Mouse (Mus musculus): ENCODE data around the gene Bdnf. TPM values are rescaled to one million over a fixed set of nuclear protein-coding genes. Genes with fewer than 3 reads are reported as not detected.

Gene Bdnf
- polyA plus RNA-seq, 1 experiment from 2014 or later = 2.8 TPM

- no peak overlapping the region for H3K4me2 ChIP-seq (replicated peaks)
Measured at GRCm38 (mm10) chr2:109711049-109711448, 36.5 kb downstream of the Bdnf start.

DNA sequence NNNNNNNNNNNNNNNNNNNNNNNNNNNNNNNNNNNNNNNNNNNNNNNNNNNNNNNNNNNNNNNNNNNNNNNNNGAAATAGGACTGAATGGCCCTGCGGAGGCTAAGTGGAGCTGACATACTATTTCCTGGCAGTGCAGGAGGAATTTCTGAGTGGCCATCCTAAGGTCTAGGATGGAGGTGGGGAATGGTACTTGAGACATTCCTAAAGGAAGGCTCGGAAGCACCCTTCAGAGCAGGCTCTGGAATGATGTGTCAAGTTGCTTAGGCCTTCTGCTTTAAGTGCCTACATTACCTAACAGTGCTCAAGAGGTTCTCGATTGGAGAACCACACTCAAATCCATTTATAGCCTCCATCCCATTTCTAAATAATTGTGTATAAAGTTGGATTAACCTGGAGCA is 50.8 kb downstream of the Bdnf start:
- Histone ChIP-seq H3K27me3 (no peaks in the 10 kb centered on the region), H3K36me3 (peaks cover 4% of the 10 kb centered on the region; the same call in 1 of the 2 replicates), H3K4me3 (replicated peaks) (no peak overlapping the region), H3K9me3 (no peaks in the 10 kb centered on the region), H3K4me1 (replicated peaks) (no peaks in the 10 kb centered on the region), H3K4me2 (replicated peaks) (no peak overlapping the region), H3K27ac (no peak overlapping the region), H3K9ac (replicated peaks) (no peak overlapping the region)
- no peak for ATAC-seq
- 87% methylated on average over 3 of the region's 3 CpGs for WGBS

More at GRCm38 (mm10) chr2:109711049-109711448, 36.5 kb downstream of the Bdnf start:
- no peaks in the 10 kb centered on the region for H3K36me3 ChIP-seq
- H3K27me3 ChIP-seq = no peaks in the 10 kb centered on the region
- H3K4me1 ChIP-seq (replicated peaks) = no peaks in the 10 kb centered on the region
- no peaks in the 10 kb centered on the region for H3K9me3 ChIP-seq
- no peak overlapping the region for H3K4me3 ChIP-seq (replicated peaks)
- no peak overlapping the region for H3K9ac ChIP-seq (replicated peaks)
- H3K27ac ChIP-seq = no peak overlapping the region
- WGBS = 95% methylated on average over 1 of the region's 1 CpGs
- ATAC-seq = no peak

GRCm38 (mm10) chr2:109725831-109726230 is 51.3 kb downstream of the Bdnf start:
- no peak overlapping the region for H3K9ac ChIP-seq (replicated peaks)
- no peaks in the 10 kb centered on the region for H3K9me3 ChIP-seq
- peaks cover 4% of the 10 kb centered on the region; the same call in 1 of the 2 replicates for H3K36me3 ChIP-seq
- H3K27ac ChIP-seq = no peak overlapping the region
- WGBS = 65% methylated on average over 6 of the region's 6 CpGs
- ATAC-seq = no peak
- H3K4me1 ChIP-seq (replicated peaks) = no peaks in the 10 kb centered on the region
- H3K27me3 ChIP-seq = no peaks in the 10 kb centered on the region
- H3K4me3 ChIP-seq (replicated peaks) = no peak overlapping the region
- H3K4me2 ChIP-seq (replicated peaks) = no peak overlapping the region

- no peak overlapping the region for H3K4me2 ChIP-seq (replicated peaks)
- WGBS = 92% methylated on average over 1 of the region's 1 CpGs
- no peaks in the 10 kb centered on the region for H3K27me3 ChIP-seq
- no peak overlapping the region for H3K9ac ChIP-seq (replicated peaks)
- no peak overlapping the region for H3K4me3 ChIP-seq (replicated peaks)
- H3K27ac ChIP-seq = no peak overlapping the region
- no peaks in the 10 kb centered on the region for H3K36me3 ChIP-seq
- no peak for ATAC-seq
- H3K4me1 ChIP-seq (replicated peaks) = no peaks in the 10 kb centered on the region
- no peaks in the 10 kb centered on the region for H3K9me3 ChIP-seq
Measured at GRCm38 (mm10) chr2:109729221-109729620, 54.7 kb downstream of the Bdnf start.

DNA sequence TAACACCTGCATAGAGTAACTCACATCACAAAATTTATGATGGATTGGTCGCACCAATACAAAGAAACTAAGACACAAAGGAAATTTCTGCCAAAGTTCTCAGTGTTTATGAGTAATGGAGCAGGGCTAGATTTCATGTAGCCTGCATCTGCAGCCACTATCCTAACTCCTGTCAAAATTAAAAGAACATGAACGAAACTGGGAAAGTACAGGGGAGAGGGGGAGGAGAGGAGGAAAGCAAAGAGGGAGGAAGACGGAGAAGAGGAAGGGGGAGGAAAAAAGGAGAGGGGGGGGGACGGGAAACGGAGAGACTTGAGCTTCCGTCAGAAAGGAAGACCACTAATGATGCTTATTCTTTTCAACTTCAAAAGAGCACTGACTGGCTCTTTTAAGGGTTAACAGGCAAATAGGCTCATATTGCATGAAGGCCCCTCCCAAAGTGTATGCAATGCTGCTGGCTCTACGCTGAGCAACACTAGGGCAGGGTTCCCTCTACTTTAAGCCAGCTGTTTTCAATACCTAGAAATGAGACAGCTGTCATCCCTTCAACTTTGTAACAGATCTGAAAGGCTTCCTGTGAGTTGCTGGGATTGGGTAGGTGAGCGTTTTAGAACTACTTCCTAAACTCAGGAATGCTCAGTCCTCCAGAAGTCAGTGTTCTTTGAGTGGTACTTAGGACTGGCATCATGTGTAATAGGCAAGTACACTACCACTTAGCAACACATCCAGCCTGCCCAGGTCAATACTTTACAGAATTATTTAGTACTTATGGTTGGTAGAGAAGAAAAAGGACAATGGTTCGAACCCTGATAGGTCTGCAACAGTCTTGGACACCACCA is 58.9 kb downstream of the Bdnf start:
- Histone ChIP-seq H3K9me3 (no peaks in the 10 kb centered on the region), H3K9ac (replicated peaks) (no peak overlapping the region), H3K4me1 (replicated peaks) (0 out of 2 replicates have a peak, but pooled peaks cover 2% of the 10 kb centered on the region), H3K4me2 (replicated peaks) (no peak overlapping the region), H3K27me3 (no peaks in the 10 kb centered on the region), H3K4me3 (replicated peaks) (no peak overlapping the region), H3K27ac (no peak overlapping the region), H3K36me3 (no peaks in the 10 kb centered on the region)
- WGBS = 61% methylated on average over 9 of the region's 9 CpGs
- ATAC-seq = no peak

DNA sequence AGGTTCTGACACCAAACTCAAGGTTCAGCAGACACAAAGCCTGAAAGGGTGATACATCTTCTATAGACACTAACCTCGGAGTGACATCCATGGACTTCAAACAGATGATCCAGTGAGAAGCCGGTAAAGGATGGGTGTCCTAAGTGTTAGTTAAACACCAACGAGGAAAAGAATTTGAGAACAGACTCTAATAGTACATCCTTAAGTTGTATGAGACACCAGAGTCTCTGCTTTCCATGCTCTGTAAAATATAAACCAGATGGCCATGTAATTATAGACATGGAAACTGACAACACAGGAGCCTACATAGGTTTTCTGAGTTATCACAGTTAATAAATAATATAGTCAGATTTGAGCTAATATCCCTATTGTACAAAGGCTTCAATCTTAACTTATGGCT is 59.7 kb downstream of the Bdnf start:
- no peaks in the 10 kb centered on the region for H3K27me3 ChIP-seq
- no peak overlapping the region for H3K4me2 ChIP-seq (replicated peaks)
- H3K36me3 ChIP-seq = no peaks in the 10 kb centered on the region
- 92% methylated on average over 3 of the region's 3 CpGs for WGBS
- no peak overlapping the region for H3K4me3 ChIP-seq (replicated peaks)
- no peaks in the 10 kb centered on the region for H3K9me3 ChIP-seq
- no peak overlapping the region for H3K27ac ChIP-seq
- ATAC-seq = no peak
- H3K4me1 ChIP-seq (replicated peaks) = 0 out of 2 replicates have a peak, but pooled peaks cover 2% of the 10 kb centered on the region
- no peak overlapping the region for H3K9ac ChIP-seq (replicated peaks)

DNA sequence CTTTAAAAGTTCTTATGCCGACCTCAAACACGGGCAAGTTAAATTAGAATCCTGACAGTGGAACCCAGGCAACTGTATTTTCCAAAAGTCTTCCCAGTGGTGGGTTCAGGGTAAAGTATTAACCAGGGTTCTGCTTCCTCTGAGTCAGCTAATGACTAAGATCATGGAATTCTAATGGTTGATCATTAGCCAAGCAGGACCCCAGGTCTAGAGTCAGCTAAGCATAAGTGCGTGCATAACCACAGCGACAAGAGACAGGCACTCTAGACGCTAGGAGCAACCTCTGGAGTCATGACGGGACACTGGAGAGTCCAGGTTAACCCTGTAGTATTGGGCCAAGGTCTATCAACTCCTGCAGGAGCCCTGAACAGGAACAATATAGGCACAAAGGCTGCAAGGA is 60.2 kb downstream of the Bdnf start:
- no peak for ATAC-seq
- whole genome bisulfite sequencing = 92% methylated on average over 6 of the region's 6 CpGs
- no peaks in the 10 kb centered on the region for H3K9me3 ChIP-seq
- H3K4me2 ChIP-seq (replicated peaks) = no peak overlapping the region
- H3K36me3 ChIP-seq = no peaks in the 10 kb centered on the region
- H3K9ac ChIP-seq (replicated peaks) = no peak overlapping the region
- no peak overlapping the region for H3K27ac ChIP-seq
- H3K4me3 ChIP-seq (replicated peaks) = no peak overlapping the region
- no peaks in the 10 kb centered on the region for H3K27me3 ChIP-seq
- H3K4me1 ChIP-seq (replicated peaks) = 0 out of 2 replicates have a peak, but pooled peaks cover 2% of the 10 kb centered on the region

DNA sequence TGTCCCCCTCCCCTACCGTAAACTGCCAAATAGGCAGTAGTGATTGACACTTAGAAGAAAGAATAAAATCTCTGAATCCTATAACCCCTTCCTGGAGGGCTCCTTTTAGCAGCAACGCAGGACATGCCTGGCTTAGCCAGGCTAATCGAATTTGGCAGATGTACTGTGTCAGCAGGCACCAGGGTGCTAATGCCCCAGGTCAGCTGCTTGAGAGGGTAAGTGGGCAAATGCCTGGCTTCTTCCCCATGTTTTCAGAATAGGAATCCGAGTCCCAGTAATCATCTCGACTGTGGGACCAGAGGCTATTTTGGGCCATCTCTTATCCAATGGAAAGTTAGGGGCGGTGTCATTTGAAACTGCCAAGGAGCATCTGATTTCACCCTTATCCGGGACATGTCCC is 60.8 kb downstream of the Bdnf start:
- H3K4me2 ChIP-seq (replicated peaks) = no peak overlapping the region
- H3K27me3 ChIP-seq = no peaks in the 10 kb centered on the region
- H3K27ac ChIP-seq = no peak overlapping the region
- H3K36me3 ChIP-seq = no peaks in the 10 kb centered on the region
- WGBS = 60% methylated on average over 7 of the region's 7 CpGs
- H3K4me1 ChIP-seq (replicated peaks) = 0 out of 2 replicates have a peak, but pooled peaks cover 2% of the 10 kb centered on the region
- no peaks in the 10 kb centered on the region for H3K9me3 ChIP-seq
- H3K9ac ChIP-seq (replicated peaks) = no peak overlapping the region
- no peak for ATAC-seq
- H3K4me3 ChIP-seq (replicated peaks) = no peak overlapping the region

DNA sequence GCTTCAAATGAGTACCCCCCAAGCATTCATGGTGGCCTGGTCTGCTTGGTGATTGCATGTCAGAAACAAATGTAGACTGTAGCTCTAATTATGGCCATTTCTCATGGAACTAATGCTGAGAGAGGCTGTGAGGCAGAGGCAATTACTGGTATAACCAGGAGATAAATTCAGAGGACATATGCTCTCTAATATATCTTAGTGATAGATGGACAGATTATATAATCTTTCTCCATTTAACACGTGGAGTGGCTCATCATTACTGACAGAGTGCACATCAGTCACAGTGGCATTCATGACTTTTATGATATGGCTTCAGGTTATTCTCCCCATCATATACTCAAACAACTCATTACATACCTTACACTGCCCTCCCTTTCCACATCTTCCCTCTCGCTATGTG is 61.8 kb downstream of the Bdnf start:
- H3K27ac ChIP-seq = no peak overlapping the region
- no peak overlapping the region for H3K4me3 ChIP-seq (replicated peaks)
- H3K27me3 ChIP-seq = no peaks in the 10 kb centered on the region
- 78% methylated on average over 2 of the region's 2 CpGs for whole genome bisulfite sequencing
- no peak overlapping the region for H3K9ac ChIP-seq (replicated peaks)
- H3K9me3 ChIP-seq = no peaks in the 10 kb centered on the region
- no peaks in the 10 kb centered on the region for H3K36me3 ChIP-seq
- H3K4me2 ChIP-seq (replicated peaks) = no peak overlapping the region
- ATAC-seq = no peak
- H3K4me1 ChIP-seq (replicated peaks) = 0 out of 2 replicates have a peak, but pooled peaks cover 2% of the 10 kb centered on the region

GRCm38 (mm10) chr2:109738331-109738730 is 63.8 kb downstream of the Bdnf start:
- H3K4me2 ChIP-seq (replicated peaks) = no peak overlapping the region
- H3K4me1 ChIP-seq (replicated peaks) = peaks cover 5% of the 10 kb centered on the region; the same call in 1 of the 2 replicates
- no peak for ATAC-seq
- H3K9ac ChIP-seq (replicated peaks) = no peak overlapping the region
- no peaks in the 10 kb centered on the region for H3K27me3 ChIP-seq
- WGBS = 85% methylated on average over 2 of the region's 2 CpGs
- H3K4me3 ChIP-seq (replicated peaks) = no peak overlapping the region
- no peaks in the 10 kb centered on the region for H3K9me3 ChIP-seq
- H3K27ac ChIP-seq = no peak overlapping the region
- H3K36me3 ChIP-seq = no peaks in the 10 kb centered on the region

- no peaks in the 10 kb centered on the region for H3K36me3 ChIP-seq
- no peaks in the 10 kb centered on the region for H3K9me3 ChIP-seq
- H3K4me3 ChIP-seq (replicated peaks) = no peak overlapping the region
- H3K27ac ChIP-seq = no peak overlapping the region
- no peak overlapping the region for H3K4me2 ChIP-seq (replicated peaks)
- no peak overlapping the region for H3K9ac ChIP-seq (replicated peaks)
- H3K27me3 ChIP-seq = no peaks in the 10 kb centered on the region
- WGBS = 49% methylated on average over 3 of the region's 3 CpGs
- peak; percentile 75 for ATAC-seq
- H3K4me1 ChIP-seq (replicated peaks) = peaks cover 9% of the 10 kb centered on the region
Measured at GRCm38 (mm10) chr2:109743208-109743960, 68.9 kb downstream of the Bdnf start.

DNA sequence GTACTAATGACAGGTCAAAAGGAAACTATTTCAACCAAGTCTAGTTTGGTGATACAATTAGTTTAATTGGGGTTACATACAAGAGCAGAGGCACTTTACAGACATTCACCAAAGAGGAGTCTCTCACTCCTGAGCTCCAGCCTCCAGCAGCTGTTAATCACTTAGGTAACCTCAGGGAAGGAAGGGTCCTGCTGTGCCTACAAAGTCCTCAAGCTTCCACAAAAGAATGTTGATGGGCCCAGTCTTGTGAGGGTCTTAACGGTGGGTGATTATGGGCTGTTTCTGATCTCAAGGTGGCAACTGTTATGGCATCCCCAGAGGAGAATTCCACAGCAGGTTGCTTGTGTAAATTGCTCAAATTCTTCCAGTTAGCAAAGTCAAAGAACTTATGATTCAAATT is 71.7 kb downstream of the Bdnf start:
- Histone ChIP-seq H3K27me3 (no peaks in the 10 kb centered on the region), H3K4me2 (replicated peaks) (no peak overlapping the region), H3K27ac (no peak overlapping the region), H3K4me1 (replicated peaks) (peaks cover 9% of the 10 kb centered on the region), H3K9ac (replicated peaks) (no peak overlapping the region), H3K9me3 (no peaks in the 10 kb centered on the region), H3K36me3 (no peaks in the 10 kb centered on the region), H3K4me3 (replicated peaks) (no peak overlapping the region)
- 10% methylated on average over 1 of the region's 1 CpGs for WGBS
- ATAC-seq = no peak

All from midbrain, embryonic 13.5 days (tissue).